Mouse (Mus musculus): ENCODE measurements around the gene Mpeg1.

GRCm38 (mm10) chr19:12514621-12515020 lies 54.0 kb downstream of the Mpeg1 start:
- TF ChIP-seq GATA1 (IDR thresholded peaks at IDR 0.05; ENCODE audit: borderline replicate concordance, low read length) (no peak), FLI1 (IDR thresholded peaks at IDR 0.05; ENCODE audit: low read length) (no peak)

All from megakaryocyte, embryonic 14.5 days (primary cell).